Mouse (Mus musculus): ENCODE results near the gene Cfap161. TPM values are rescaled to one million over a fixed set of nuclear protein-coding genes. Genes with fewer than 3 reads are reported as not detected.
A peak's percentile ranks its signal among the peaks of the same experiment; 100 is the strongest.

The Cfap161 gene
- total RNA-seq, 2 experiments from 2014 or later = not detected

DNA sequence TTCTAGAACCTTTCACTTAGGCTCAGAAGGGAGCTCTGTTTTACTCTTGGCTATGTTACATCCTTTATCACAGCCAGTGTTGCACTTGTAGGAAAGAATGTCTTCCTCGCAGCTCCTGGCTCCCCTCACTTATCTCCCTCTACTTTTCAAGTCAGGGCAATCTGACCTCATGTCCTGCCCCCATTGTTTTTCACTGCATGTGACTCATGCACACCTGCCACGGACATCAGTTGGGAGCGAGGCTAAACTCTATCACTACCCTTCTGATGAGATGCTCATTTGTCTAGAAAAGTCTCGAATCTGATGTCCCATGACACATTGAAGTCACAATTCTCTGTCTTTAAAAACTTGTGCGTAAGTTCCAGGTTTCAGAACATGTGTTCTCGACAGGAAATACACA lies 12.3 kb upstream of the Cfap161 start:
- ATAC-seq (replicated peaks; ENCODE audit: low FRiP score, low TSS enrichment, poor library complexity, severe bottlenecking) = no peak

DNA sequence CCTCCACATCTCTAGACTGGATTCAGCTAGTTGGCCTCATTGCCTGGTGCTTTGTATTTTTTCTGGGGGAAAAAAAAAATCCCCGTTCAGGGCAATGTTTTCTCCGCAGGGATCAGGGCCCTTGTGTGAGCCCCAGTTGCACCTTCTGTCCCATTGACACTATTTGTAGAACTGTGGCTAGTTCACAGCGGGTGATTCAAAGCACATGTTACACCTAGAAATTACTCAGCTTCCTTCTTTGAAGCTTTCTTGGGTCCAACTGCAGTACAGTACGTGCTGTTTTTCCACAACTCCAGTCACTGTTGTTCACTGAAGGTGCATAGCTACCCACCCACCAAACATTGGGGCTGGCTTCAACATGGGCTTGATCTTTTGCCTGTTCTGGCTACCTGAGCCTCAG lies 9.1 kb upstream of the Cfap161 start:
- no peak for ATAC-seq (replicated peaks; ENCODE audit: low FRiP score, low TSS enrichment, poor library complexity, severe bottlenecking)

DNA sequence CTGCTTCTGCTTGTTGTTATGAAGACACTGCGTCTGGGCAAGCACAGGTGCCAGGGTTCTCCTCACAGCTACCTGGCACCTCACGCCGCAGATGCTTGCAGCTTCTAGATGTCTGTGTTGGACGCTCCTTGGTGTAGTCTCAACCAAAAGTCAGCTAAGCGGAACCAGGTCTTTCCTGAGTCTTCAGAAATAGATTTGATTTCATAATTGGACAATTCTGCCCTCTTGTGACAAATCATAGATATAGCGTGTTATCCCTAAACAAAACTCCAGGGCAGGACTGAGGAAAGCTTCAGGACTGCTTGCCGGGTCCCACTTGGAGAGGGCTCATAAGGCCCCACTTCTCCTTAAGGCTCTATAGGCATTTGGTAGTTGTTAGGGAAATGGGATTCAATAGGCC lies 7.8 kb upstream of the Cfap161 start:
- ATAC-seq (replicated peaks; ENCODE audit: low FRiP score, low TSS enrichment, poor library complexity, severe bottlenecking) = peak; percentile 78

DNA sequence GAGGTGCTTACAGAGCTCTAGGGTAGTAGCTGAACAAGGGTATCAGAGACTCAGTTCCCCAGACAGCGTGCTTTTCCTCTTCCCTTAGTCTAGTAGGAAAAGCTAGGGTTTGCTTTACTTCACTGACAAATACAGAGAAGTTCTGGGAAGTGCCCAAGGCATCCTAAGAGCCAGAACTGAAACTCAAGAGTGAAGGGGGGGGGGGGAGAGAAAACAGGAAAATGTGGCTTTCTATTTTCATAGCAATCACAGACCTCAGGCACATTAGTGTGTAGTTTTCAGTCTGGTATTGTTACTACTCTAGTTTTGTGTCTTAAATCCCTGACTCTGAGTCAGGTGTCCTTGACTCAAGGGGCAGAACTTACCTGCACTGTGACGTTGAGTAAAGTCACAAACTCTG lies 7.3 kb upstream of the Cfap161 start:
- no peak for ATAC-seq (replicated peaks; ENCODE audit: low FRiP score, low TSS enrichment, poor library complexity, severe bottlenecking)

DNA sequence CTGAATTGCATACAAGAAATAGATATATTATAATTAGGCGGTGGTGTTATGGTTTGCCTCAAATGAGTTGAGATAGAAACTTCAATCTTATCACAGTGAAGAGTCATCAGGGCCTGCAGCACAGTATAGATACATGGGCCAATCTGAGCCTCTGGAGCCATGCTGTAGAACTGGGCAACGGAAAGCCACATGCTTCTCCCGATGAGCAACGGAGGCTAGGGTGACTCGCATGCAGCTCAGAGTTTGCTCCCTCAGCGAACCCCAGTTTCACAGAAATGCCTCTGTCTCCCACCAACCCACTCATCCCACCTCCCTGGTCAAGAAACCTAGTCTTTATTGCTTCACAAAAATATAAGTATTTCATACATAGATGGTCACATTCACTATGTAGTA lies 6.8 kb upstream of the Cfap161 start:
- no peak for ATAC-seq (replicated peaks; ENCODE audit: low FRiP score, low TSS enrichment, poor library complexity, severe bottlenecking)

DNA sequence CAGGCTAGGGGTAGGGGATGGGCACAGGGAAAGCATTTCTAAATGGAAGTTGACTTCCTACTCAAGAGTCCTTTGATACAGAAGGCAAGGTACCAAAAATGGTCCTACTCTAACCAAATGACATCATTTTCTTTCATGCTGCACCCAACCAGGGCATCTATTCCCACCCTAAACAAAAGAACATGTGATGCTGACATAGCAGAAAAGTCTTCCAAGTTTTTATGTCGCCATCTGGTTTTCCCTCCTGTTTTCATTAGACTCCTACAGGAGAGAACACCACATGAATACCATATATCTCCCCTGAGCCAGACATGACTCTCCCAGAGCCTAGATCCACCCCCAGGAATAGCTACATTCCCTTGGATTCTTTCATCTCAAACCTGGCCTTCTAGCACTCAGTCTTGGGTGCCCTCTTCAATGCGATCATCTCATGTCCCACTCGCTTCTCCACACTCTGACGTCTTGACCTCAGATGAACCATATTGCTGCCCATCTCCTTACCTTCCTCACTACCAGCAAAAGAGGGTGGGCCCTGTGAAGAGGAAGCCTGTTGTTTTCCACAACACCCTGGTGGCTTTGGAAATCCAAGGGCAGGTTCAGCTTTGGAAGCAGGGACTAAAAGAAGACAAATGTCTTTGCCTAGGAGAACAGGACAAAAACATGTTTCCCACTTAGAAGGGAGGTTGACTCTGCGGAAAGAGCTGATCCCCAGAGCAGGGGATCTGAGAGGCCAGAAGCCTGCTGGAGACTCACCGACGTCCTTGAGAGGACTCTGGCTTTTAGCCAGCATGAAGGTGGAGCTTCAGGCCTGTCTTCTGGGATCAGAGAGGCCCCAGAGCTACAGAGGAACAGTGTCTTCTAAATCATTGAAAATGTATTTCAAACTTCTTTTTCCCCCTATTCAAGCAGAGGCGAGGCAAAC lies 6.1 kb upstream of the Cfap161 start:
- ATAC-seq (replicated peaks; ENCODE audit: low FRiP score, low TSS enrichment, poor library complexity, severe bottlenecking) = no peak

DNA sequence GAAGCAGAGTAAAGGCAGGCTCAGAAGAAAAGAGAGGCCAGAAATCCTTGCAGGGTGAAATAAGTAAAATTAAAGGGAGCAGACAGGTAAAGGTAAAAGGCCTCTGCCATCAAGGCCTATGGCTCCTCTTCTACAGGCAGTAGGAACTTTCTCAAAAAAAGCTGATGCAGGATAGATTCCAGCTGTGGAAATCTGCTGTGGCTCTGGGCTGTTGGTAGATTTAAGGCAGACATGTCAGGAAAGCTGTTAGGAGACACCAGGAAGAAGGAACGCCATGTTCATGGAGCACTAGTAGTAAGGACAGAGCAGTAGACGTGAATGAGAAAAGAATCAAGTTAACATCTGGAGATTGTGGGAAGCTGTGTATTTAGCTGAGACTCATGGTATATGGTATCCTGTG lies 5.4 kb upstream of the Cfap161 start:
- ATAC-seq (replicated peaks; ENCODE audit: low FRiP score, low TSS enrichment, poor library complexity, severe bottlenecking) = no peak

DNA sequence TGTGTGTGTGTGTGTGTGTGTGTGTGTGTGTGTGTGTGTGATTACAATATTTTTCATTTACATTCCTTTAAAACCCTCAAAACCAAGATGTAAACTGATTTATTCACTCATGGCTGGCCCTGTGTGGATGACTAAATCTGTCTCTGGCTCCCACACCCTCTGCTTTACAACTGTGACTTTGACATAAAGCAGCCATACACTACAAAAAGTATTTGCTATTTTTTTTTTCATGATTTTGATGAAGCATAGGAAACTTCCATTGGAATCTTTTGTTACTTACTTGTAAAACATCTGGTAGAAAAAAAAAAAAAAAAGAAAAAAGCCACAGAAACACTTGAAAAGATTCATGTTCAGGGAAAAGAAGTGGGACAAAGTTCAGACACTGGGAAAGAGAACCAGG lies 3.3 kb upstream of the Cfap161 start:
- ATAC-seq (replicated peaks; ENCODE audit: low FRiP score, low TSS enrichment, poor library complexity, severe bottlenecking) = no peak

DNA sequence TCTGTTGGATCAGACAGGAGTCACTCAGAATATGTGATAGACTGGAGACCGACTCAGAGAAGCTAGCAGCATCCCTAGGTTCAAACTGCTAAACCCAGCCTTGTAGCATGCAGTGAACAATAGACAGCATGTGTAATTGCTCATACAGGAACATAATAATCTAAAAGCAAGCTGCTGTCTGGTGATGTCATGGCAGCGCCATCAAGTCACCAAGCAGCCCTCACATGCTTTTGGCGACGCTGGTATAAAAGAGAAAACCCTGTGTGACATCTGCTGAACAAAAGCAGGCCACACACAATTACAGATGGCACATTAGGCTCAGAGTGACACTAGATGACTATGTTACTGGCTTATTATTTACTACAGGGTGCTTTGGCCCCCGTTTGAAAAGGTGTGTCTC lies 1.5 kb upstream of the Cfap161 start:
- no peak for ATAC-seq (replicated peaks; ENCODE audit: low FRiP score, low TSS enrichment, poor library complexity, severe bottlenecking)

DNA sequence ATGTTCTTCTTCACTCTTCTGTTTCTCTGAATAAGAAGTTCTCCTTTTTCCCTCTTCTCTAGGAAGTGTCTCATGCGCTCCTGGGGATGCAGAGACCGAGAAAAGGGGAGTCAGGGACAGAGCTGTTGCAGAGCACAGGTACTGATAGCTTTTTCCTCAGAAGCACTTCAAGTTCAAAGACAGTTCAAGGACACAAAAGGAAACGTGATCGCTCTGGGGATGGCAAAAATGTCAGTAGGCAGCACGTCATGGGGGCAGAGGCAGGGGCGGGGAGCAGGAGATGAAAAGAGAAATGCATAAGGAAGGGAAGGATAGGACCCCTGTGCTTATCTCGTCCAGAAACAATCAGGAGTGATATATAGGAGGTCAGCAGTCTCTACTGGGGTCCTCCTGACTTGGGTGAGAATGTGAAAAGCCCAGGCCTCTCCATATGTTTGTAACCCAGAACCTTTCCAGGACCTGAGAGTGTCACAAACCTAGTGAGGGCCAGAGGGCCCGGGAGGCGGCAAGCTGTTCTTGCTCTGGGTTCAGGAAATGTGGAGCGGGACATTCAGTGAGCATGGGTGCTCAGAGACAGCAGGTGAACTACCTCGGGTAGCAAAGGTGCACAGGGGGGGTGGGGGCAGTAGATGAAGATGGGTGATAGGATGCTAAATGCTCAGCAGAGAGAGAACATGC lies 535 bp downstream of the Cfap161 start:
- no peak for ATAC-seq (replicated peaks; ENCODE audit: low FRiP score, low TSS enrichment, poor library complexity, severe bottlenecking)

DNA sequence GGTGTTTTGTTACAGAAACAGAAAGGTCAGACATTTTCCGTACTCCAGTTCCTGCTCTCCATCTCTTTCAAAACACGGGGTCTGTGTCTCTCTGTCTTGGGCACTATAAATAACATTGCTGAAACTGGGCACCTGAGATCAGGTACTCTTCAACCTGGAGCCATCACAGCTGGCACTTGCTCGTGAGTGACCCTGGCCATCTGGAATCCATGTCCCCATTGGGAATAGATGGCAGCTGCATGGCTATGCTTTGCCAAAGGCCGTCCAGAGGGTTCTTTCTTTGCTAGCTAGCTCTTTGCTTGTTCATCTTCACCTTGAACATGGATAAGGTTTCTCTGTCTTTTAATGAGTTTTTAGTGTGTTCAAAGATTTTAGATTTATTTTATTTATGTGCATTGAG lies 13.8 kb downstream of the Cfap161 start:
- no peak for ATAC-seq (replicated peaks; ENCODE audit: low FRiP score, low TSS enrichment, poor library complexity, severe bottlenecking)

DNA sequence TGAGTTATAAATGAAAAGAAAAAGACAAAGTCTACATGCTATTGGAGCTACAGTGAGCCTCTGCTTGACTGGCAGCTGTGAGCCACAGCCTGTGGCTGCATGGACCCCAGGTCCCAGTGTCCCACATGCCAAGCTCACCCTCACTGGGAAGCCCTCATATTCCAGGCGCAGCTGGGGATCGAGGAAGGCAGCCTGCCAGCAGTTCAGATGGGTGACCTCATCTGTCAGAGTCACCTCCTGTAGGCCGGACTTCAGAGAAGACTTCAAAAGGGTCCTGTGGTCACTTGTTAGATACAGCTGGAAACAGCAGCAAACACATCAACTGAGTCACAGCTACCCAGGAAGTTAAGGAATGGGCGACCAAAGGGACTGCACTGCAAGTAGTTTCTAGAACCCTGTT lies 14.7 kb downstream of the Cfap161 start:
- no peak for ATAC-seq (replicated peaks; ENCODE audit: low FRiP score, low TSS enrichment, poor library complexity, severe bottlenecking)

DNA sequence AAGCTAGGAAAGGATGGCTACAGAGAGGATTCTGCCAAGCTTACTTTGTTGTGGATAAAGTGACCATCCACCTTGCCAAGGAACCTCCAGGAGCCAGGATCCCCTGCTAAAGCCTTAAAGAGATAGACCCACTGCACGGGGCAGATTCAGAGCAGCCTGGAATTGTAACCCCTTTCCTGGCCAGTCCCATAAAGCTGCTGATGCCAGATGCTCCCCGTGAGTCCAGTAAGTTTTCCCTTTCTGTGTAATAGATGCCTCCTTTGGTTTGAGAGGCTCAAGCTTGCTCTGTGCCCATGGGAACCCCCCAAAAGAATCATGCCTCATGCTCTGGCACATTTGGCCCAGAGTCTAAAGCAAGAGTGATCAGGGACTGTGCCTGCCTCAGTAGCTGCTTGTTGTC lies 15.7 kb downstream of the Cfap161 start:
- no peak for ATAC-seq (replicated peaks; ENCODE audit: low FRiP score, low TSS enrichment, poor library complexity, severe bottlenecking)

DNA sequence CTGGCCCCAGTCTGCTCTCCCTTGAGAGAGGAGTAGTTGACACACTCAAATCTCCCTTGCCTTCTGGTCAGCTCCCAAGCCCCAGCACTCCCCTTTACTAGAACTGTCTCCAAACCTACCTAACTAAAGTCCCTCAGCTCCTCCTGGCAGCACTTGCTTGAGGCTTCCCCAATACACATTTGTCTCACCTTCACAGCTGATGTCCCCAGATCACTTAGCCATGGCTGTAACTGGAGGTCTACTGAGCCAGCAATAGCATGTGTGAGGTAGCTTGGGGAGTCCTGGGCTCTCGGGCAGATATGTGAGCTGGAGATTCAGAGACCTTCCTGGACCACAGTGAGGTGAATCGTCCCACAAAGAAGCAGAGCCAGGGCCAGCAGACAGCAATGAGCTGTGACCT lies 16.2 kb downstream of the Cfap161 start:
- no peak for ATAC-seq (replicated peaks; ENCODE audit: low FRiP score, low TSS enrichment, poor library complexity, severe bottlenecking)

DNA sequence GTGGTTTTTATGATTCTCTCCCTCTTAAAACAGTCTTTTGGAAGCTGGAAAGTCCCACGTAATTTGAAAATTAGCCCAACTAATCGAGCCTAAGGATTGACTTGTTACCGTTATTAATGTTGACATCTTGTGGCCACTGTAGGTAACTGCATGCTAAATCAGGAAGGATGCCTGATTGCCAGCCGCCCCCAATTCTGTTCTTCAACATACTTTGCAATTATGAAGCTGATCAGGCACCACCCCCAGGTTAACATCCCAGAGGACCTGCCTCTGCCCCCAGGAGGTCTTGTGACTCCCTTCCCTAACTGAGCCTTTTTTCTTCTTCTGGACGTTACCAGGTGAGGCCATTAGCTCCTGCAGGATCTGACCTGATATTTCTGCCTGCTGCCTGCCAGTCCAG lies 20.0 kb downstream of the Cfap161 start:
- ATAC-seq (replicated peaks; ENCODE audit: low FRiP score, low TSS enrichment, poor library complexity, severe bottlenecking) = no peak

DNA sequence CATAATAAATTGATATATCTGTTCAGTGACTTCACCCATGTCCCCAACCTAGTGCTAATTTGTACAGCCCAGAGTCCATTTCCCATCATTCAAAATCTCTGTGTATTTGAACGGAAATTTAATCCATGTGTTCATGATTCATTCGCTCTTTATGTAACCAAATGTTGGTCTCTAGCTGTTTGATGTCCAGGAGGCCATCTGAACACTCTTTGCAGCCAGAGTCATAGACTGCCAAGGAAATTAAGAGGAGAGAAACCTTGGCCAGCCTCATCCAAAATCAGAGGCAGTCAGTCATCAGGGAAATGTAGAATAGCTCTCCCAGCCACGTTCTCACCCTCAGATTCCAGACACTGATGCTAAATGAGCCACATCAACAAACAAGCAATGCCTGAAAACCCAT lies 31.0 kb downstream of the Cfap161 start:
- ATAC-seq (replicated peaks; ENCODE audit: low FRiP score, low TSS enrichment, poor library complexity, severe bottlenecking) = no peak

DNA sequence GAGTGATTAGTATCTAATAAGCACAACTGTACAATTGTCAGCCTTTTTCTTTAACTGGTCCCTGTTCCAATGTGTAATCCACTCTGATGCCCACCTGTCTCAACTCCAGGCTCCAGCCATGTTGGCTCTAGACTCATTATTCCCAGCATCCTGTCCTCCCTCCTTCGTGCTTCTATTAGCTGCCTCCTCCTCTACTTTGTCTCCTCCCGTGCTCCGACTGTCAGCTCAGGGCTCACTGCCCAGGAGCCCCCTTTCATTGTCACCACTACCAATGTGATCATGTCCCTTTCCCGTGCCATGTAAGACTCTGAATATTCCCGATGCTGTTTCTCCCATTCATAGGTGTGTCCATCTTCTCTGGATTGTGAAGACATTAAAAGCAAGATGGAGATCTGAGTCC lies 32.3 kb downstream of the Cfap161 start:
- no peak for ATAC-seq (replicated peaks; ENCODE audit: low FRiP score, low TSS enrichment, poor library complexity, severe bottlenecking)

DNA sequence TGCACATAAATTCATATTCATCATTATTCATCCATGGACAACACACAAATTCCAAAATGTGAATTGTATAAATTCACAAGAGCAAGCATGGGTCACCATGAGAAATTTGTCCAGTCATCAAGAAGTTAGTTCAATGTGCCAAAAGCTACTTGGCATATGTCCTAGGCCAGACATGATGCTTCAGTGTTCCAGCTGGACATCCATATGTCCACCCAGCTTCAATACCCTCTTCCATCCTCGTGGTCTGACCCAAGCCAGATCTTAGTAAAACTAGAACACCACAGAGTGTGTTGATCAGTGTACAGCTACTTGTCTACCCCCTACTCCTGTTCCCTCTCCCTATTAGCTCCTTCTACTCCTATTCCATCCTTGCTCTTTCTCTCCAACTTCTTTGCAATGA lies 43.6 kb downstream of the Cfap161 start:
- ATAC-seq (replicated peaks; ENCODE audit: low FRiP score, low TSS enrichment, poor library complexity, severe bottlenecking) = no peak

DNA sequence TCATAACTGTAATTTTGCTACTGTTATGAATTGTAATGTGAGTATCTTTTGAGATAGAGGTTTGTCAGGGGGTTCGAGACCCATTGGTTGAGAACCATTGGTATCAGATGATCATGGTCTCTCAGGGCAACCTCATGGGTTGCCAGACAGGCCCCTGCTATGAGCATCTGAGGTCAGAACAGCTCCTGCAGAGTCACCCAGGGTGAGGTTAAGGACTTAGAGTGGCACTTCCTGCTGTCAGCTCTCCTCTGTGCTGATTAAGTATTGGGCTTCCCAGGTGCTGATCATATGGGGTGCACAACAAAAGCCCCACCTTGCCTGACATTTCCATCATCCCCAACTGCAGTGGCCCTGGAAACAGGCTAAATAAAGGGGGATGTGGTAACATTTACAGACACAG lies 46.3 kb downstream of the Cfap161 start:
- no peak for ATAC-seq (replicated peaks; ENCODE audit: low FRiP score, low TSS enrichment, poor library complexity, severe bottlenecking)

DNA sequence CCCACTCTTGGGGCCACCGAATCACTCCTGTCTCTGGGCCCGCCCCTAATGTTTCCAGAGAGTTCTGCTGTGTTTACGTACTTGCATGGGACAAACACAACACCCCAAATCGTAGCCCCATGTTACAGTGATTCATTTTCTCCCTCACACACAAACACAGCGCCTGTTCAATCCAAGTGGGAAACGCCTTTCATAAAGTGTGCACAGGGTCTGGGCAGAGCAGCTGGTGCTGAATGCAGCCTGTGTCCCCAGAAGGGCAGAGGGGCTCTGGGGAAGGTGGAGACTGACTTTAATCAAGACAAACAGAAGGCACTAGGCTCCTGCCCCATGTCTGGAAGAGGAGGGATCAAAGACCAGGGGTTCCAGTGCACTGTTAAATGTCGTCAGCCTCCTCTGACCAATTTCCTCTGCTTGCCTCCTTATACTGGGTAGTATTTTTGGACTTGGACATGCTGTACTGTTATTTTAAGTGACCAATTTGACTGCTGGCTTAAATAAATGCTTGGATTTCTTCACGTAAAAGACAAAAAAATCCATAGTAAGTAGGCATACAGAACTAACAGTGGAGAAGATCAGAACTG lies 48.5 kb downstream of the Cfap161 start:
- ATAC-seq (replicated peaks; ENCODE audit: low FRiP score, low TSS enrichment, poor library complexity, severe bottlenecking) = no peak
